Mouse (Mus musculus) frontal cortex, postnatal 10 days (tissue): ENCODE results near the gene Nudt17.
"Not testable (repeated sequence)": the region's sequence is repeated elsewhere in the genome, so short reads cannot be mapped to it uniquely, and the experiment has no call there.

ENCODE experiments used
- DNase-seq, 2 experiments: peaks; one replicate each; pipeline ENCODE4 v3.0.0; 2022; ENCODE audit warnings: low spot score in 2 of 2, mixed read lengths in 1 of 2

The Nudt17 gene

DNA sequence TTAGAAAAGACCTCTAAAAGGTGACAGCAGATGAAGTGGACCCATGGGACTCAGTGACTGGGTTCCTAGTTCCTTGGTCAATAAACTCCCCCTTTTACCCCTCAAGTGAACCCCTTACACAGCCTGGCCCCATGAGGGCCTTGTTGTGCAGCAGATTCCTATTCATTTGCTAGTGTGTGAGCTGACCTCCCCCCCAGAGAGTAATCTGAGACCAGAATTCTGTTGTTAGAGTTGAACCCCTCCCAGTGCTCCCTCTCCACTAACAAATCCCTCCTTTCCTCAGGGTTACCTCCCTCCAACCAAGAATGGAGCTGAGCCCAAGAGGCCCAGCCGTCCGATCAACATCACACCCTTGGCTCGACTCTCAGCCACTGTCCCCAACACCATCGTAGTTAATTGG lies 7.4 kb downstream of the Nudt17 start:
- DNase-seq = no peak

DNA sequence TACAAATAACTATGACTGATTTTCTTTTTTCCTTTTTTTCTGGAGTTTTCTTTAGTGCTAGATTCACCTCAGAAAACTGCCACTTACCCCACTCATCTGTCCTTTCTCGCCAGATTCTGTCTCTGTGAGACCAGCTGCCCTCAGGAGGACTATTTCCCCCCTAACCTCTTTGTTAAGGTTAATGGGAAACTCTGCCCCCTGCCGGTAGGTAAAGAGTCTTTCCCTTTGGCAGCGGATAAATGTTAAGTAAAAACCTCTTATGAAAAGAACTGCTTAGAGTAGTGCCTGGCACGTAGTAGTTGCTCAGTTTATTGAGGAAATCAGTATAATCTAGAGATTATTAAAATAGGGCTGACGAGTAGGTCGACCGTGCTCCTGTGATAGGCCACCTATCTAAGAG lies 8.0 kb downstream of the Nudt17 start:
- no peak for DNase-seq

DNA sequence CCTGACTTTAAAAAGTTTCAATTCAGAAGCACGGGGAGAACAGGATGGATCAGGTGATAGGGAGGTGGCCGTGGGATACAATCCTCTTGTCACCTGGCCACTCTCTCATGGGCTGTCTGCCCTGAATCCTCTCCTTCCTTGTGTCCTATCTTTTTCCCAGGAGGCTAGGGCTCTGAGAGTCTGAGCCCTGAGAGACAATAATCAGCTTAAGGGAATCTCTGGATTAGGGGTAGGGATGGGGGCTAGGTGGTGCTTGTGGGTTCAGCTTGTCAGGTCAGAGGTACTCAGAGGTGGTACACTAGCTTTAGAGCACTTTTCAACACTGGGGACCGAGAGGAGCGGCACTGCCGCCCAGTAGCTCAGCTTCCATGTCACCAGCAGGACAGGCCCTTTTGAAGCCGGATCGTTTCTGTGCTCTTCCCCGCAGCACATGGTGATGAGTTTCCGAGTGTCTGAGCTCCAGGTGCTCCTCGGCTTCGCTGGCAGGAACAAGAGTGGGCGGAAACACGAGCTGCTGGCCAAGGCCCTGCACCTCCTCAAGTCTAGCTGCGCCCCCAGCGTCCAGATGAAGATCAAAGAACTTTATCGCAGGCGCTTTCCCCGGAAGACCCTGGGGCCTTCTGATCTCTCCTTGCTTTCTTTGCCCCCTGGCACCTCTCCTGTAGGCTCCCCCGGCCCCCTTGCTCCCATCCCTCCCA lies 9.2 kb downstream of the Nudt17 start:
- DNase-seq = no peak

DNA sequence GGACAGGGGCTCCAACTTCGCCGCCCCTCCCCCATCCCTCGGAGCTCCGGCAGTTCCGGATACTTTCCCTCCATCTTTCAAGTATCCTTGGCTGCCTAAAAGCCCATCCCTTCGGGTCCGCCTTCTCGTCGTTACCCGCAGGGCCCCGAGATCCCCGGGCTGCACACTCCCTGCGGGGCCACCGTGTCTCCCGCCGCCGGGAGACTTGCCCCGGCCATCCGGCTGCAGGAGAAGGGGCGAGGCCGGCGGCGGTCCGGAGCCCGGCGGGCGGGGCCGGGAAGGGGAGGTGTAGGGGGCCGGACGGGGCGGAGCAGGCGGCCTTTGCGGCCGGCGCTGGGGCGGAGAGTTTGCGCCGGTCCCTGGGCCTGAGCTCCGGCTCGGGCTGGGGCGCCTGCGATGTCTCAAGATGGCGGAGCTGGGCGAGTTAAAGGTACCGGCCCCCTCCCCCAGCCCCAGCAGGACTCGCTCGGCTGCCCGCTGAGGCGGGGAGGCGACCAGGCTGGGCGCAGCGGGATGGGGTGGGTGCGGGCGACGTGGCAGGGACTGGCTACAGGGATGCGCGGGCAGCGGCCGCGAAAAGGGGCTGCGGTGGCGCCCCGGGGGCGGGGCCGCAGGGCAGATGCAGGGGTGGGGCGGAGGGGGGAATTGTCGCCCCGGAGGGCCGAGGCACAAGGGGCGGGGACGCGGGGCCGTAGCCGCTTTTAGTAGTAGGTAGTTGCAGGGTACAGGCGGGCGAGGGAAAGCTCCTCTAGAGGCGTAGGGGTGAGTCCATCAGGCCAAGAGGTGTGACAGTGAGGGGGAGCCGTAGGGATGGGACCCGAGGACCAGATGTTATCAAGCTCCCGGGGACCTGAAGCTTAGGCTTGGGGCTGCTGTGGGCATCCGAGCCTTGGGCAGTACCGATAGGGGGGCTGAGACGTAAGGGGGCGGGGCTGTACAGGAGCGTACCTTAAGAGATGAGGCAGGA lies 11.3 kb downstream of the Nudt17 start:
- peak; percentile 71 to 81 for DNase-seq

DNA sequence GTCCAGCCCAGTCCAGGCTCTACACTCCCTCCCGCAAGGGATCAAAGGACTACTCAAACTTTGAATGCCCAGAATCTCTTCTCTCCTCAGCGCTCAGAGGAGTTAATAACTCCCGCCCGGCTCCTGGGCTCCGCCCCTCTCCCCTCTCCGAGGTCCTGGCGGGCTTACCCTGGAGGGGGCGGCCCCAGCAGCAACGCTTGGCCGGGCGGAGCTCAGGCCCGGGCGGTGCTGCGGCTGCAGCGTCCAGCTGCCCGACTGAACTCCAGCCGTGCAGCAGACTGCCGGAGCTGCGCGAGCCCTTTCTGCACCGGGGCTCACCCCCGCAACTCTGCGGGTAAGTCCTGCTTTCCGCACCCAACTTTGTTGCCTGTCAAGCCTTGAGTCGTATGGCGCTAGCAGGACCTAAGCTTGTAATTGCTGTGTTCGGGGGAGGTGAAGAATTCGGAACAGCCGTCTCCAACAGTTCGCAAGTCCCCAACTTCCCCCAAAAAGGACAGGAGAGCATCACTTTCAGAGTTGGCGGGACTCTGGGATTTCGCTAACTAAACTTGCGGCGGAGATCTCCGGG lies 12.1 kb downstream of the Nudt17 start, which contains the start of gene Pias3:
Pias3 (plus strand) TSS at position 187 of the 568 bp plus-strand sequence.
- DNase-seq = peak in 1 of 2 experiments; percentile 66

DNA sequence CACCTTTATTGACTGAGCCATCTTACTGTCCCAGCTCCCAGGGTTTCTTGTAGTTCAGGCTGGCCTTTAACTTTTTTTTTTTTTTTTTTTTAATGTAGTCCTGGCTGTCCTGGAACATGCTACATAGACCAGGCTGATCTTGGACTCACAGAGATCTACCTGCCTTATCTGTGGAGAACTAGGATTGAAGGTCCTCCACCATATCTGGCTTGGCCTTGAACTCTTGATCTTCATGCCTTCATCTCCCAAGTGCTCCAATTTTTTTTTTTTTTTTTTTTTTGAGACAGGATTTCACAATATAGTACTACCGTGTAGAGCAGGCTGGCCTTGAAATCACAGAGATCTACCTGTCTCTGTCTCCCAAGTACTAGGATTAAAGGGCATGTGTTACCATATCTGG lies 14.8 kb downstream of the Nudt17 start:
- no peak for DNase-seq

DNA sequence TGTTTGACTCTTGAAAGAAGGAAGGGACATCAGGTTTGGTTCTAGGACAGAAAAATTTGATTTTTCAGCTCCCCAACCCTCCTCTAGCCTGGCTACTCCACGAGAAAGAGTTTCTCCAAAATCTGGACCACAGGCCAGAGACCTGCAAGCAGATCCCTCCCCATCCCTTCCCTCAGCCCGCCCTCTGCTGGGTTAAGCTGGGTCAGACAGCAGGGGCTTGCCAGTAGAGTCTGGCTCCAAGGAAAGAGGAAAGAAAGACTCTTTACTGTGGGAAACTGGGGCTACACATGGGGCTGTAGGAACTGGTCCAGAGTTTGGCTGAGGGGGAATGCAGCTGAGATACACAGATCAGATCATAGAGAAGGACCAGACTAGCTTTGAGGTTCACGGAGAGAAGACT lies 15.9 kb downstream of the Nudt17 start:
- no peak for DNase-seq

DNA sequence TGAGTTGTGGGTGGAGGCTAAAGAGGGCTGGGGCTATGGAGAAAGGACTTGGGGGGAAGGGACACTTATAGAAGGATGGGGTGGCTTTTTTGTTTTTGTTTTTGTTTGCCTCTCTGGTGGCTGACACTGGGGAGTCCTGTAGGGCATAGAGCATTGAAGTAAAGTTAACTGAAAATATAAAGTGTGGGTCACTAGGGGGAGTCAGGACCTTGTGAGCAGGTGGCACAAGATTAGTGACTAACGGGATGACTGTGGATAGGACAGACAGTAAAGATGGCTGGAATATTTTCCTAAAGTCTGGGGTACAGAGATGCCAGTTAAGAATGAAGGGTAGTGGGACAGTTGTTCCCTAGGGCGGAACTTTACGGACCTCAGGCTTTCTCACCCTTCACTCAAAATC lies 18.1 kb downstream of the Nudt17 start:
- DNase-seq = no peak

DNA sequence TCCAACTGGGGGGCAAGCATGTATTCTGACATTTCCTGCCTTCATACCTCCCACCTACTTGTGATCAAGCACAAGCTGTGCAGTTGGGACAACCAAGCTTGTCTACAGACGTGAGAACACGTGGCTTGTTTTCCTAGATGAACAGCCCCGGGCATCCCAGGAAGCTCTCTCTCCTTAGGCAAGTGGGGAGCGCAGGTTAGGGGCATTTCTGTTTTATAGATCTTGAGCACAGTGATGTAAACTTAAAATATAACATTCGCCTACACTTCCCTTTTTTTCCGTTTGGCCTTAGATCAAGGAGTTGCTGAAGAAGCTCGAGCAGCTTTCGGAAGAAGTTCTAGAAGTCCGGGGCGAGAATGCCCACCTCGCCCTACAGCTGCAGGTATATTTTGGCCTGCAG lies 19.5 kb downstream of the Nudt17 start:
- no peak for DNase-seq

DNA sequence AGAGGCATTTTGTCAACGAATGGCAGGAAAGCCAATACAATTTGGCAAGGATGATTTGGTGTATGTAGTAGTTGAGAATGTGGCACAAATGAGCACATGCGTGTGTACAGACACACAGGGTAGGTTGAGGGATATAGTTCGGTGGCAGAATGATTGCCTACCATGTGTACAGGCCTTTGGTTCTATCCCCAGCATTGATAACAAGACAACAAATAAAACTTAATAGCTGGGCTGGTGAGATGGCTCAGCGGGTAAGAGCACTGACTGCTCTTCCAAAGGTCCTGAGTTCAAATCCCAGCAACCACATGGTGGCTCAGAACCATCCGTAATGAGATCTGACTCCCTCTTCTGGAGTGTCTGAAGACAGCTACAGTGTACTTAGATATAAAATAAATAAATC lies 22.3 kb downstream of the Nudt17 start:
- DNase-seq = not testable (repeated sequence)

DNA sequence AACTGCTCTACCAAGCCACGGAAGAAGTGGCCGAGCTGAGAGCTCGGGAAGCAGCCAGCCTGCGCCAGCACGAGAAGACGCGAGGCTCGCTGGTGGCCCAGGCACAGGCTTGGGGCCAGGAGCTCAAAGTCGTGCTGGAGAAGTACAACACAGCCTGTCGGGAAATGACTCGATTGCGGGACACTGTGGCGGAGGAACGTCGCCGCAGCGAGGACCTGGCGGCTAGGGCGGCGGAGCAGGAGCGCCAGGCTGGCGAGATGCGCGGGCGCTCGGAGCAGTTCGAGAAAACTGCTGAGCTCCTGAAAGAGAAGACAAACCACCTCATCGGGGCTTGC lies 23.6 kb downstream of the Nudt17 start:
- no peak for DNase-seq

DNA sequence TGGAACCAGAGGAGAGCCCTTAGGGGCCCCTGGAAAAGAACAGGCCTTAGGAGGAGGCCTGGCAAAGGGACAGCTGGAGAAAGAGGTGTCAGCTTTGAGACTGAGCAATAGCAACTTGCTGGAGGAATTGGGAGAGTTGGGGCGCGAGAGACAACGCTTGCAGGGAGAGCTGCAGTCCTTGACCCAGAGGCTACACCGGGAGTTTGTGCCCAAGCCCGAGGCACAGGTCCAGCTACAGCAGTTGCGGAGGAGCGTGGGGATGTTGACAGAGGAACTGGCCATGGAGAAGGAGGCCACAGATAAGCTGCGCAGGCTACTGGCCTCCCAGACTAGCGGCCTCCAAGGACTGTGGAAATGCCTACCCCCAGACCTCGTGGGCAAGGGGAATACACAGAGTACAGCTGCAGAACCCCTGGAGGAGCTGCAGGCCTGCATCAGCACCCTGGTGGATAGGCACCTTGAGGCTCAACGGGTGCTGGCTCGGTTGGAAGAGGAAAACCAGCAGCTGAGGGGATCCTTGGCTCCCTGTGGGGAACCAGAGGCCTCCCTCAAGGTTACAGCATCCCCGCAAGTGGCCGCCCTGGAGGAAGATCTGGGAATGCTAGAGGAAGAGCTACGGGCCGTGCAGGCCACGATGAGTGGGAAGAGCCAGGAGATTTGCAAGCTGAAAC lies 24.1 kb downstream of the Nudt17 start:
- DNase-seq = no peak

DNA sequence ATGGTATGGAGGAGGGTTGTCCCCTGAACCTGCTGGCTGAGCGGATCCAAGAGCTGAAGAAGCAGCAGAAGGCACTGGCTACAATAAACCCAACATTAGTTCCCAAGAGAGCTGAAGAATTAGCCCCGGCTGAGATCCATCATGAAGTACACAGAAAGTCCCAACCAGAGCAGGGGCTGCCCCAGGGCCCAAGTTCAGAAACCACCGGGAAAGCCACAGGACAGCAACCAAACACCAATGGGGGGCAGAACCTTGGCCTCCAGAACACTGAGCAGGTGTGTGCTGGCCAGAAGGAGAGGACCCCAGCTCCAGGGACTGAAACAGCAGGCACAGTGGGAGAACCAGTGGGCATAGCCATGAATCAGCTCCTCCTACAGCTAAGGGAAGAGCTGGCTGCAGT lies 24.9 kb downstream of the Nudt17 start:
- DNase-seq = no peak

DNA sequence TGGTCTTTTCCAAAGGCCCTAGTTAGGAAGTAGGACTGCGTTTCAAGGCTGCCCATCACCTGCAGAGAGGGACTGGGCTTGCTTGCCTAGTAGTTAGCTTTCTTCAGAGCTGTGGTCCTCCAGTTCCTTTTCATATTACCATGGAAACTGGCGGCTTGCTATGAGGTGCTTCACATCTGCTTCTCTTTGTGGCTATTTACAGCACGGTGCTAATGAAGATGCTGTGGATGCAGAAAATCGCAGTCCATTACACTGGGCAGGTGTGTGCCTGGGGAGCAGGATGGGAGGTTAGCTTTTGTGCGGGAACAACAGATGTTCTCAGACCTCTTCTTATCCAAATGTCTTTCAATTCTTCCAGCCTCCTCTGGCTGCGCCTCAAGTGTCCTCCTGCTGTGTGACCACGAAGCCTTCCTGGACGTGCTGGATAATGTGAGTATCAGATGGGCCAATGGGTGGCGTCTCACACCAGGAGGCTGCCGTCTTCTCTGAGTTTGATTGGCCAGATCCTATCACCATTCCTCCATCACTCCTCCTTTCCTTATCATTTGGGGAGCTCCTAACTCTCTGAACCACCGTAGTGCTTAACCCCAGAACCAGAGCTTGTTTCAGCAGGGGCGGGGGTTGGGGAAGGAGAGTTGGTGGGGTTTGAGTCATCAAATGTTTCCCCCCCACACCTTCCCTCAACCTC lies 27.9 kb downstream of the Nudt17 start:
- no peak for DNase-seq

DNA sequence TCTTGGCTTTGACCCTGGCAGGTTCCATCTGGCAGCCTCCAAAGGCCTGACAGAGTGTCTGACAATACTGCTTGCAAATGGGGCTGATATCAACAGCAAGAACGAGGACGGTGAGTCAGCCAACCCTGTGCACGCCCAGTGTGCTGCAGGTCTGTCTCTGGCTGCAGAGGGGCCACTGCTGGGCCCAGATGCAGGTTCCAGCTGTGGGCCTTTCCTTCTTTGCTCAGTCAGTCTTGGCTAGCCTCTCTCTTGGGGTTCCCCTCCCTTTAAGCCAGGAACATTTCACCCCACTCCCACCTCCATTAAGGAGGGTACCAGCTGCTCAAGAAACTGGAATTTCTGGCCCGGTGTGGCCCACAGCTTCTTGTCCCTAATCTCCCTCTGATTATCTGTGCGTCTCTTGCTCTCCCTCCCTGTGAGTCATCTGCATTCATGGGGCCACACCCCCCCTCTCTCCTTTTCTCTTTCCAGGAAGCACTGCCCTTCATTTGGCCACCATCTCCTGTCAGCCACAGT lies 29.1 kb downstream of the Nudt17 start:
- no peak for DNase-seq

DNA sequence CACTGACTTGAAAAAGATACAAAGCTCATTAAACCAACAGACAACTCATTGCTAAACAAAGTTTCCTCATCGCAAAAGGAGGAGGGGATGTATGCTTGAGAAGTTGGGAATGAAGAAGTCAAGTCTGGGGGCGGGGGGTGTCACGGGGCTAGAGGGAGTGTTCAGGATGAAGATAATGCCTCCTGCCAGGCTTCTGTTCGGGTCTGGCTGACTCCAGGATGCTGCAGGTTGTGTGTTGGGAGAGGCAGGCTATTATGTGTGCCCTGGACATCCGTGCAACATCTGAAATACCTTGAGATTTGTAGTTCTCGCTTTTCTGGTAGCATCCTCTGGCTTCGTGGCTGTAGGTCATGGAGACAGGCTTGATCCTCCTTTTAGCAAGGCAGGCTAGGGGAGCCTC lies 29.9 kb downstream of the Nudt17 start:
- no peak for DNase-seq

DNA sequence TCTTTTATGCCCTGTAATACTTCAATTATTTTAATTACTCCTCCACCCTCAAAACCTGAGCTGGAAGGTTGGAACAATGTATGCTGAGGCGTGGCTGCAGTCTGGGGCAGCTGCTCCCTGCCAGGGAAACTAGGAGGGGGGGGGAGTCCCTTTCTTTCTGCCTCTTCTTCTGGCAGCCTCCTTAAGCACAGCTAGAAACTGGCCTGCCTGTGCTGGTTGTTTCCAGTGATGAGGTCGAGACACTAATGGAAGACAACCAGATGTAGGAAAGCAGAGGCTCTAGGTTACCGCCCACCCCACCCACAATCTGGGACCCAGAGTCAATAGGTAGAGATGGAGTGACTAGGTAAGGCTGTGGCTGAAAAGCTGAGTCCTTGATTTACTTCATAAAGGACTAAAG lies 32.7 kb downstream of the Nudt17 start:
- no peak for DNase-seq

DNA sequence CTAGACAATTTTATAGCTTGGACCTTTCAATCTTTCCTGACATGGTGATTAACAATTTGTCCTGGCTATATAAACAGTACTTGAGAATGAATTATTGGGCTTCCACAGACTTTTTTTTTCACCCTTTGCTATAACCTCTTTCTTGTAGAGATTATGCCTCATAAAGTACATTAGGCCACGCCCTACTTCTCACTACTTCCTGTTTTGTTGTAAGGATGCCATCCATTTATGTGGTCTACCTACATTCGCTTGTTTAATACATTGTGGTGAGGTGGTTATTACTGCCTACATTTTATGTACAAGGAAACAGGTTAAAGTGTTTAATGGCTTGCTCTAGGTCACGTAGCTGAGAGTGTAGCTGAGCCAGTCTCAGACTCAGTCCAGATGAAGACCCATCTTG lies 33.2 kb downstream of the Nudt17 start:
- no peak for DNase-seq

DNA sequence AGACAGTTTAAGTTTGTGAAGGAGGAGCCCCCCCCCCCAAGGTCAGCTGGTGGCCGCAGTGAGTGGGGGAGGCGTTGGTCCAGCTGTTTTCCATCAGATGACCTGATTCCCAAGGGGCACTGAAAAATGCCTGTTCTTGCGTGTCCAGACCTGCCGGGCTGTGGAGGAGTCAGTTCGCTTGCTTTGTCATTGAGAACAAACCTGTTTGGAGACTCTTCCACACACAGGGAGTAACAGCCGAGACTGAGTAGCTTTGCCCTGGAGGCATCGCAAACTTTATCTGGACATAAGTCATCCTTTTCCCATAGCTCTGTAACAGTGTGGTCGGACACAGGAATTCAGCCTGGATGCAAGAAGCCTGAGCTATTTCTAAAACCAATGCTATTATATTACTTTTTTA lies 33.9 kb downstream of the Nudt17 start:
- DNase-seq = no peak

DNA sequence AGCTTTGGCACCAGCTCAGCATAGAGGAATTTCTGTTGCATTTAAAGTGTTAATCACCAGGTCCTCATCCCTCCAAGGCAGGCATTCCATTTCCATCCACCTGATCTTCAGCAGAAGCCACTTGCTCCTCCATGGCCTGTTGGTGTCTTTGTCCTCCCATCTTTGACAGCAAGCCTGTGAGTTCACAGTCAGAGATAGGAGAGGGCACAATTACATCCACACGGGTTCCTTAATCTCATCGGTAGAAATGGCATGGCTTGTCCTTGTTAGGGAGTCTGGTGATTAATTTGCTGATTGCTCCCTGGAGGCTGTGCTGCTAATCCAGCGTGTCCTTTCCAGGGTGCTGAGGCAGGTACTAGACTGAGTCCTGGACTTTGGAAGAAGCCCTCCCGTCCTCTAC lies 34.8 kb downstream of the Nudt17 start:
- DNase-seq = no peak

DNA sequence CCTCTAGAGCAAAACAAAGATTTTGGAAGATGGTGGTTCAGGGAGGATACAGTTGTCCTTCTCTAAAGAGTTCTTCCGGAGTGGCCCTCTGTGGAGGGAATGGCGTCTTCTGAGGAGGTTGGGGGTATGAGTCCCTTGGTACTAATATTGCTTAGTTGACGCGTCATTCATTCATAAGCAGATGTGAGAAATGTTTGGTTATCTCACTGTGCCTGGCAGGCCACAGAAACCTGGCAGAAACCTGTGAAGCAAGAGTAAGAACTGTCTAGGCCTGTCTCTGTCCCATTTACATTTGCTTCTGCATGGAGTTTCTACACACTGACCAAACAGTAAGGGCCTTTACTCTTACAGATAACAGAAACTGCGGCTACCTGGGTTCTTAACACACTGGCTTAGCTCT lies 36.8 kb downstream of the Nudt17 start:
- no peak for DNase-seq
